Mouse (Mus musculus) E14TG2a.4 (cell line): ENCODE measurements around the gene Lctl.

ENCODE experiments used
- CTCF ChIP-seq: conservative IDR thresholded peaks from 2 replicates; pipeline ENCODE4 v1.5.1; 2014; ENCODE audit warnings: low read length
- NANOG ChIP-seq: IDR thresholded peaks from 2 replicates; pipeline ENCODE4 v1.6.1; 2014; ENCODE audit warnings: borderline replicate concordance, low read length, mixed read lengths
- POU5F1 ChIP-seq: IDR thresholded peaks from 2 replicates; pipeline ENCODE4 v1.6.1; 2014; ENCODE audit warnings: low read length, borderline replicate concordance

GRCm38 (mm10) chr9:64088346-64088745 is 28.6 kb upstream of the Lctl start:
- TF ChIP-seq CTCF (no peak), POU5F1 (no peak), NANOG (no peak)
